Mouse (Mus musculus): ENCODE results near the gene Stard3.

DNA sequence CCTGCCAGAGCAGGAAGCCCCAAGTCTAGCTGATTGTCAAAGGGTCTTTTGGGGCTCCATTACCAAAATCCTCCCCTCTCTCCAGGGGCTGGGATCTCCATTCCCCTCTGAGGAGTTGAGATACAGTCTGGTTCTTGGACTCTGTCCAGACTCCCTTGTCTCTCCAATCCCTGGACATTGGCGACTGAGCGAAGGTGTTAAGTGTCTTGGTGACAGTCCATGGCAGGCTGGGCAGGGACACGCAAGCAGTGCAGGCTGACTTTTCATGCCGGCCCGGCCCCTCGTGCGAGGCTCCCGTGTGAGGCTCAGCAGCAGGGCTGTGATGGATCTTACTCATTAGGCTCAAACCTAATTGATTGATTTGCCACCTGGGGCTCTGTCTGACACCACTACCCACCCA, 16.1 kb downstream of the Stard3 start:
- no peak for TF ChIP-seq CTCF (conservative IDR thresholded peaks at IDR 0.05 in 1 of 2, IDR thresholded peaks at IDR 0.05 in 1 of 2; ENCODE audit: low read depth in 2 of 2, low read length in 2 of 2)
- TF ChIP-seq ZC3H11A (IDR thresholded peaks at IDR 0.05; ENCODE audit: low read depth, low read length) = no peak
- no peak for TF ChIP-seq EP300 (IDR thresholded peaks at IDR 0.05; ENCODE audit: low read length)
- TF ChIP-seq CHD2 (IDR thresholded peaks at IDR 0.05; ENCODE audit: low read length) = no peak
- TF ChIP-seq MAFK (IDR thresholded peaks at IDR 0.05; ENCODE audit: insufficient replicate concordance, low read length) = no peak
- no peak for TF ChIP-seq RAD21 (IDR thresholded peaks at IDR 0.05; ENCODE audit: low read depth, low read length)
- TF ChIP-seq HCFC1 (IDR thresholded peaks at IDR 0.05; ENCODE audit: low read depth, low read length) = no peak
- TF ChIP-seq POLR2A (IDR thresholded peaks at IDR 0.05; ENCODE audit: low read depth, low read length) = no peak
- no peak for TF ChIP-seq NRF1 (IDR thresholded peaks at IDR 0.05; ENCODE audit: low read depth, low read length)
- no peak for TF ChIP-seq POLR2AphosphoS2 (IDR thresholded peaks at IDR 0.05; ENCODE audit: low read depth, low read length)
- TF ChIP-seq USF1 (IDR thresholded peaks at IDR 0.05; ENCODE audit: low read depth, low read length) = no peak
- no peak for TF ChIP-seq JUN (IDR thresholded peaks at IDR 0.05; ENCODE audit: insufficient read depth, low read depth, low read length)

Measured in CH12.LX (cell line).